Mouse (Mus musculus): Measurements from ENCODE around the gene Pard3.

The Pard3 gene

DNA sequence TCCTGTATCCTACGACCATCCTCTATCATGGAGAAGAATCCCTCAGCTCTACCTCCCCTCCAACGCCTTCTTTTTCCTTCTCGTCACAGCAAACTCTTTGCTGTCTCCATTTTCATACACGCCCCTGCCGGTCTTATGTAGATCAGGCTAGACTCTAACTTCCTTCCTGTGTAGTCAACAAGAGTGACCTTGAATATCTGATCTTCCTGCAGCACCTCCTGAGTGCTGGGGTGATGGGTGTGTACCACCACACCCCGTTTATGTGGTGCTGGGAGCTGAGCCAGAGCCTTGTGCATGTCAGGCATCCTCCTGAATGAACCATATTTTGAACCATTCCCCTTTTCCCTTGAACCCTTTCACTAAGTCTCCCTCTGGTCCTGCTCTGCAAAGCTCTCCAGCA is 372.3 kb downstream of the Pard3 start:
- DNase-seq (ENCODE audit: low read depth, low spot score), result no peak

DNA sequence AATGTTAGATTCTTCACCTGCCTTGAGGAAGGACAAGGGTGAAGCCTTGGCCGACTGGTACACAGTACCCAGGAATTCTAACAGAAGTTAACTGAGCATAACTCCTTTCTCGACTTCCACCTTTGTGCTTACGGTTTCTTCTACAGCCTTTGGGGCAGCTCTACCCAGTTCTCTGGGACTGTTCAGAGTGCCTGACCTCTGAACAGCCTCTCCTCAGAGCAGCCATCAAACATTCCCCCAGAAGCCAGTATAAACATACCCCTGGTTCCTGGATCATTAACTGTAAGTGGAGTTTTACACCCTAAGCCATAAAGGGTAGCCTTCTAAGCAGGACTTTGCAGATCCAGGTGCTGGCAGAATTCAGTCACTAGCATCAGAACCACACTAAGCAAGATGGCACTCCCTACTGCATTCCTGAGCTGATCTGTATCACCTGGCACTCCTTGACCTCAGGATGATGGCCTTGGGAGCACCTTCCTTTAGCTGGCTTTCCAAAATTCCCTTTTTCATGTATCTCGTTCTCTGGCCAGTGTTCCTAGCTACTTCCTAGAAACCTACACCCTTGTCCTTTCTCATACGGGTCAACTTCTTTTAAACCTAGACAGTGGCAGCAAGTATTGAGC is 374.0 kb downstream of the Pard3 start:
- no peak for DNase-seq (ENCODE audit: low read depth, low spot score)

DNA sequence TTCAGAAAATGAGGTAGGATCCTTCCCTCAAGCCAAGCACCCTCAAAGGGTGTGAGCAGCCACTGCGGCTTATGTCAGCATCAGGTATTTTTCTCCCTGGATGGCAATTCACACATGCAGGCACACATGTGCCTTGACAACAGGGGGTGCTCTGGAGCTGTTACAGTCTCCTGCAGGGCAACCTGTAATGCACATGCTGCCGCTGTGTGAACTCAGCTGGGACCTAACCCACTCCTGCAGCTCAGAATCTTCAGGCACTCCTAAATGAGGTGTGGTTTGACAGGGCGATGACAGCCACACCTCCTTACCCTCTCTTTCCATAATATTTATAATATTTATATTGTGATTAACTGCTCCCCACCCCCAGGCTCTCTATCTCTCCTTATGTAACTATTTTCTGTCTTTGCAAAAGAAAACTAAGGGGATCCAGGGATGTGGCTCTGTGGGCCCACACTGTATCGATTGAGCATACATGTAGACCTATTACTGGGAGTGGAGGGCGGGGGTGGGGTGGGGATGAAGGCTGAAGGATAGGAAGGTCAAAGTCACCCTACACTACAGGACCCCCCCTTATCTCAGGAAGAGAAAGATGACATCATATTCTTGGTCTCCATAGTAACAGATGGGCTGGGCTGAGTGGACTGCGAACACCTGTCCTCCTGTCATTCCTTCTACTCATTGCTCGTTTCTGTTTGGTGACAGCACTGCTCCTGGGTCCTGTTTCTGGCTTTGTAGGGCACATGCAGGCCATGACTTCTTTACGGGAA is 375.1 kb downstream of the Pard3 start:
- DNase-seq (ENCODE audit: low read depth, low spot score), result no peak

DNA sequence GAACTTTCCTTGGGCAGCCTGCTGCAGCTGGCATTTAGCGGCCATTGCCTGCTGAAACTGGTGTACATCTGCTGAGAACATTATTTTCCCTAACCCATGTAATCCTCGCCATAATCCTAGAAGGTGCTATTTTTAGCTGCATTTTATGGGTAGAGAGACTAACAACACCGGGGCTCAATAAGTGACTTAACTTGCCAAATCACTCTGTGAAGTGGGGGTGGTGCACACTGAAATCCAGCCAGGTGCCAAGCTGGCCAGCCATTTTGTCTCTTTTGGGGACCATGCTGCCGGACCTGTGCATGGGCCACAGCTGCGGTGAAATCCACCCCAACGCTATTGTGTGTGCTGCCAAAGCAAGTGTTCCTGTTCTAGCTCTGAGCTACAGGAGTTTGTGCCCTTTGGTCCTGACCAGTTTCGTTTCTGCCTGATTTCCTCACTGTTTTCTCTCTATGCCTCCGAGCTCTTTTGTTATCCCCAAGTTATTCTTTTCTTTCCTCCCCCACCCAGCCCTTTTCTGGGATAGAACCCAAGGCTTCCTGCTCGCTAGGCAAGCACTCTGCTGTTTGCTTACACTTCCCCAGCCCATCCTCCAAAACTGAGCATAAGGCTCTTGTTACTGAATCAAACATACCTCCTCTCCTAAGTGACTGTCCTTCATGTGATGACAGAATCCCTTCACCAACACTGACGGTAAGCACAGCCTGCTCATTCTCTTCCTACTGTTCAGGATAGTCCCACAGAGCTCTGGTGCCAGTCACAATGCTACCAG is 375.9 kb downstream of the Pard3 start:
- DNase-seq (ENCODE audit: low read depth, low spot score), result no peak

DNA sequence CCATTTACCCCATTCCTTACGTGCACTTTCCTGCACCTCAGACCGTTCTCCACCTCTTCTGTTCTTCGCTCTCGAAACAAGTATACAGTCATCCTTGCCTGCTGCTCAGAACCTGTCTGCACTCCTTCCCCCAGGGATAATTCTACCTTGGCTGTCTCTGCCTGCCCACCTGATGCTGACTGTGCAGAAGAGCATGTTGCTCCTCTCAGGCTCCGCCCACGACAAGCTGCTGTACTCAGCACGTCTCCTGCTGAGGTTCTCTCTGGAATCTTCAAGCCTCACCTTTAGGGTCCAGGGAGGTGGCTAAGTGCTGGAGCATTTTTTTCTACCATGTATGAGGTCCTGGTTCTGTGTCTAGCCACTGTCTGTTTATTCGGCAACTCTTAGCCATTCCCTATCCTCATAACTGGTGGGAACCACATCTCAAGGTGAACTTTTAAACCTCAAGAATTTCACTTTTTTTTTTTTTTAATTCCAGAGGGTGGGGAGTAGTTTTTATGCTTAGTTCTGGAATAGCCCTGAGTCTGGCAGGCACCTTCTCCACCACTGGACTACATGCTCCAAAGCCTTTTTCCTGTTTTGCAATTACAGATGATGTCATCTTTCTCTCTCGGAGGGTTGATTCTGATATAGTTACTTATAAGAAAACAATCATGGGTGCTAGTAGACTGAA is 376.6 kb downstream of the Pard3 start:
- DNase-seq (ENCODE audit: low read depth, low spot score), result no peak

DNA sequence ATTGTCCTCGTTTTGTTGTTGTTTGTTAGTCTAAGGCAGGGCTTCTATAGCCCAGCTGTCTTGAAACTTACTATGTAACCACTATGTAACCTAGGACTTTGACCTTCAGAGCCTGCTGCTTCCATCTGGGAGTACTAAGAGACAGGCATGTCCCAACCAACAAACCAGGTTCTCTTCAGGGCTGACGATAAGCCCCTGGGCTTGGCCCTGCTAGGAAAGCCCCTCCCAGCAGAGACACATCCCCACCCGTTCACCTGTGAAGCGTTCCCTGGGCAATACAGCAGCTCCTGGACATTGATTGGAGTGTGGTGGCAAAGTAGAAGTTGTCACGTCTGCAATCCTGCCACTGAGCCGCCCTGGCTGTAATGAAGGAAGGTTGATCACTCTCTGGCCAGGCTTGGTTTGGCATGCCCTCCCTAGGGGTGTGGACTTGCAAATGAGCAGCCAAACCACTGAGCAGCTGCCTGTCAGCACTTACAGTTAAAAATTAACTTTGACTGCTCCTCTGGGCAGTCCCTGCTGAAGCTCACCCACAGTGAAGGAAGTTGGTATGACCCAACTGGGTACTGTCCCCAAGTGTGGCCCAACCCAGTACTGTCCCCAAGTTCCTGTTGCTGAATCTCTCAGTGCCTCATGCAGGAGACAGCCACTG is 377.3 kb downstream of the Pard3 start:
- DNase-seq (ENCODE audit: low read depth, low spot score), result no peak

DNA sequence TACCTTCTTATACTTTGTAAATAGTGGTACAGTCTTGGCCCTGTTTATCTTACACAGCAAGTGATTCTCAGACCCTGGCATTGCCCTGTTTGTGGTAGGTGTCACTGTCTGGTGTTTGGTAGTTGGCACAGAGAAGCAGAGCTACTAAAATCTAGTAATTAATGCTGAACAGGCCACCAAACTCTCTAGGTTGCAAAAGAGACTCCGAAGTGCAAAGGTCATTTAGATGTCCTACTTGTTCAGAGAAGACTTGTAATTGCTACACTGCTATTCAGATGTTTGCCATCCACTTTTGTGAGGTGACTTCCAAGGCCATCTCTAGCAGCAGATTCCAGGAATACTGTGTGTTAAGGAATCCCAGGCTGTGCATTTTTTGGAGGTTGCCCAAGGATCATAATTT is 383.7 kb downstream of the Pard3 start:
- DNase-seq (ENCODE audit: low read depth, low spot score), result no peak

DNA sequence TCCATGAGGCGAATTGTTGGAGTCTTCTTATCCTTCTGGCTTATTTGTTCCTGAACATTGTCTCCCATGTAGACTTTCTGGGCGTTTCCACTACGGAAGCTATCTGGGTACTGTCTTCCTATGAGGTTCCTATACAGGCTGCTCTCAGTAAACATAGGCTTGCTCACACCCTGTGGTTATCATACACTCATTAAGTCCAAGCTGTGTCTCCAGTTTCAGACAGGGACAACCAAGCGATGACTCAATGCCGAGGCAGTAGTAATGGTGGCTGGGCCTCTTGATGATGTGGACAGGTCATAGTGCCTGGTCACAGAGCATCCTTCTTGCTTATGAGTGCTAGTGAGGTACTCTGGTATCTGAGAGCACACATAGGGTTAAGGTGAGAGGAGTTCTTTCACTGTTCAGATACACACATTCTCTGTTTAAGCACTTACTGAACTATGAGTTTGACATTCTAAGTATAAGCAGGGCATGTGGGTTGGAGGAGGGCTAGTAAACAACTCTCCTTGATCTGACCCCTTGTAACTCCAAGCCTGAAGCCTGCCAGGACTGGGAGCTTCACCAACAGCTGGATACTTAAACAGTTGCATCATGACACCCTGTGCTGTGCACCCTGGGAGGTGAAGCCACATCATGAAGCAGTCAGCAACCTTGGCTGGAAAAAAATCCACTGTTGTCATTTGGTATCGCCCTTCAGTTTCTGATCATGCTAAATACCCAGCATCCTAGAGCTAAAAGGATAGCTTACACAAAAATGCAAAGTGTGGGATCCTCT is 385.6 kb downstream of the Pard3 start:
- DNase-seq (ENCODE audit: low read depth, low spot score), result no peak

DNA sequence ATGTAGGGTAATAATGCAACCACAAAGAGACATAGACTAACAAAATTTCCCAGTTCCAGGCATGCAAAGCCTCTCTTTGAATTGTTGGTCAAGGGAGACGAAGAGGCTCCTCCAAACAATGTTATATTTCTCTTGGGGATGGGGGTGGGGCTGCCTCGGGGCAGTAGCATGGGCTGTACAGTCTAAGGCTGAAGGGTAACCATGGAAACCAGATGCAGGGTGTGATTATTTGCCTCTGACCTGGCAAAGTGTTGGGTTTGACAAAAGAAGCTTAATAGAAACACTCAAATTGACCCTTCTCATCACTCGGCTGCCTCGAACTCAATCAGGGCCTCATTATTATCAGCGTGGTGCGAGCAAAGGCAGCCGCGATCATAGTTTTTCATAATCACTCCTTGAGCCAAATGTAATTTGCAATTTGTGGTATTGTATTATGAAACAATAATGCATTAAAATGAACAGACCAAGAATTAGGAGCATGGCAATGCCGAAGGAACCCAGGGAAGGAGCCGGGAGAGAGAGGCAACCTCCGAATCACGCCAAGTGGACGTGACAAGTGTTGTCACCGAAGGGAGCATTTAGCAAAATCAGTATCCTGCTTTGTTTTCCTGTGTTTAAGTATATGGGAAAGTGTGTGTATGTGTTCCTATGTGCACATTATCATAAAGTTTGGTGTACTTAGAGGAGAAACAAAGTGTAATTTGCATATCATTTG is 387.4 kb downstream of the Pard3 start:
- DNase-seq (ENCODE audit: low read depth, low spot score), result no peak

DNA sequence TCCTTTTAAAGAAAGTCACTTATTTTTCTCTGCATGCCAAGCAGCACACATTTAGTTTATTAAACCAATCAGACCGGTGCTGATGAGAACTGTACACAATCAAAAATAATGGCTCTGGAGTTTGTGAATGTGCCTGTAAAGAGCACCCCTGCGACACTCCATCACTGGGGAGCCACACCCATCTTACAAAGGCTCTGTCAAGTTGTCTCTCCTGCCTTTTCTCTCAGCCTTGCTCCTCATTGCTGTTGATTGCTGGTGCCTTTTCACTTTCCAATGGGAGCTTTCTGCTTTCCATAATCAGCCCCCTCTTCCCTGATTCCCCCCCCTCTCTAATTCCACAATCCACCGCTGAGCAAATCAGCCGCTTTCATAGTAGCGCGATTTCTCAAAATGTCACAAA is 388.7 kb downstream of the Pard3 start:
- DNase-seq (ENCODE audit: low read depth, low spot score), result no peak

DNA sequence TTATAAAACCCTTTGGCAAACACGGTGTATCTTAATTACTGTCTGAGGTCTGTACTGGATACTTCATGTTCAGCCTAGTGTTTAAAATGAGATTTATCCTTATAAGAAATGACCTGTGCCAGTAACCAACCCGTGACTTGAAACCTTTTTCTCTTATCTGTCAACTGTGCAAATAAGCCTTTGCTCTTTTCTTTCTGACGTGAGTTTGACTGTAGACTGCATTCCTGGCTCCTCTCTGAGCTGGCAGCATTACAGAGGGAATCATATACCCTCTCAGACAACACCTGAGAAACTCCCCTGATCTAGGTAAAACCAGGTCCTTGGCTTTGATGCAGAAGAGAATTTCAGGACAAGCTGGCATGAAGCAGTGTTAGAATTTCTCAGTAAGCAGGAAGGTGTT is 394.2 kb downstream of the Pard3 start:
- DNase-seq (ENCODE audit: low read depth, low spot score), result no peak

DNA sequence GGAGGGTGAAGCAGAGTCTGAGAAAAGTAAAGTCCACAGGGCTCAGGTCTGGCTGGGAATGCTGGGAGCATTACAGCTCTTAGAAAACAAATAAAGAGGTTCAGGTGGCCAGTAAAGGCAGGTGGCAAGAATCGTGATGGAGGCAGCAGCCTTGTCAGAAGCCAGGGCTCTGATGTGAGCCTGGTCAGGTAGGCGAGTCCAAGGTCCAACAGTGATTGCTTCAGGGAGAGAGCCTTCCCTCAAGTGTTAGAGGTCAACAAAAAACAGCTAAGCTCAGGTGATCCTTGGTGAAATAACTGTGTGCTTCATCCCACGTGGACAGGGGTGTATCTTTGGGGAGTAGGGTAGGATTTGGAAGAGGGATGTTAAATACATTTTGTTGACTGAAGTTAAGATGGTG is 397.5 kb downstream of the Pard3 start:
- DNase-seq (ENCODE audit: low read depth, low spot score), result no peak

DNA sequence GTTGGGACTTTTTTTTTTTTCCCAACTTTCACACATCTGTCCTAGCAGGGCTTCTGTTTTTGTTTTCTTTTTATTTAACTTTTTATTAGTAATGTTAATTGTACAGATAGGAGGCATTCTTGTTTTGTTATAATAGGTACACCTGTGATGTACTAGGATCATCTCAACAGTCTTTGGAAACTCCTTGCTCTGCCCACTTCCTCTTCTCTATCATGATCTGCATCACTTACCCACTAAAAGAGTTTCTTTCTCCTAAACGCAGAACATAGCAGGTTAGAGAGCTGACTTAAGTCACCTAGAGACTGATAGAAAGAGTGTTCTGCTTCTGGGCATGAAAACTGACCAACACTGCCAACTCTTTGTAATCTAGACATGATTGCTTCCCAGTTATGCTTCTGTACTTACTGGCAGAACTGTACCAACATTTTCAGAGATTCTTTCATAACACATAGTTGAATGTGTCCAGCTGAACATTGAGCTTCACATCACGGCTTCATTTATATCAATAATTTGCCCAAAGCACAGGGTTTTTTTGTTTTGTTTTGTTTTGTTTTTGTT is 398.8 kb downstream of the Pard3 start:
- DNase-seq (ENCODE audit: low read depth, low spot score), result no peak

DNA sequence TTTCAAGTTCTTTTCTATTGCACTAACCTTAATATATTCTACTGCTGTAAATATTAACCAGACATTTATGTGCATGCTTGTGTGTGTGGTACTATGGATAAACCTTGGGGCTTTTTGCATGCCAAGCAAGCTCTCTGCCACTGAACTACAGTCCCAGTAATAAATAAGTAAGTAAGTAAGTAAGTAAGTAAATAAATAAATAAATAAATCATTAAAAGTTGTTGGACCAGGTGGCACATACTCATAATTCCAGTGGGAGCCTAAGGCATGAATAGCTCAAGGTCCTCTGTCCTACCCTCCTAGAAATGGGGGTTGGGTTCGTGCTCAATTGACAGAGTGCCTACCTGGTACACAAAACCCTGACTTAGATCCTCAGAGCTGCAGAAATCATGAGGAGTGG is 400.6 kb downstream of the Pard3 start:
- DNase-seq (ENCODE audit: low read depth, low spot score), result no peak

DNA sequence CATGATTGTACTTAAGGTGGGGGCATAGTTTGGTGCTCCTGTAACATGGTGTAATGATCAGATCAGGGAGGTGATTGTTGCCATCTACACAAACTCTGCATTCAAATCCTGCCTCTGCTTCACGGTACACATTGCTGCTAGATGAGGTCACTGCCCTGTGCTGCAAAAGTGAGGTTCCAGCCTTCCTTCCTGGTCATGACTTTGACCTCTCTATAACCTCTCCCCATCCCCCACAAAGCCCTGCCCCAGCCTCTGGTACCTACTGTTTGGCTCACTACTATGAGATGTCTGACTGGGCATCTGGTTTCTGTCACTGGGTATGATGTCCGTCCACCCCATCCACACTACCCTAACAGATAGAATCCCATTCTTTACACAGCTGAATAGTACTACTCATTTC is 408.5 kb downstream of the Pard3 start:
- no peak for DNase-seq (ENCODE audit: low read depth, low spot score)

DNA sequence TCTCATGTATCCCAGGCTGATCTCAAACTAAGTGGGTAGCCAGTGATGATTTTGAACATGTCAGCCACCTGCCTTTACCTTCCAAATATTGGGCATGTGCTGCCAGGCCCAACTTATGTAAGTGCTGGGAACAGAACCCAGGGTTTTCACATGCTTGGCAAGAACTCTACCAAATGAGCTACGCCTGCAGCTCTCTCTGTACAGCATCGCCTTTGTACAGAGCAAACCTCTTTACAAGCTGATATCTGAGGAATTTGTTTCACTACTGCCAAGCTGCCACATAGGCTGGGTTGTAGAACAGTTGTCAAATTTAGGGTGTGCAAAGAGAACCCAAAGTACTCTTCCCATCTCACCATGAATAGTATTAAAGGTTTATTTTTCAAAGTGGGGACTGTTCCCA is 416.3 kb downstream of the Pard3 start:
- no peak for DNase-seq (ENCODE audit: low read depth, low spot score)

DNA sequence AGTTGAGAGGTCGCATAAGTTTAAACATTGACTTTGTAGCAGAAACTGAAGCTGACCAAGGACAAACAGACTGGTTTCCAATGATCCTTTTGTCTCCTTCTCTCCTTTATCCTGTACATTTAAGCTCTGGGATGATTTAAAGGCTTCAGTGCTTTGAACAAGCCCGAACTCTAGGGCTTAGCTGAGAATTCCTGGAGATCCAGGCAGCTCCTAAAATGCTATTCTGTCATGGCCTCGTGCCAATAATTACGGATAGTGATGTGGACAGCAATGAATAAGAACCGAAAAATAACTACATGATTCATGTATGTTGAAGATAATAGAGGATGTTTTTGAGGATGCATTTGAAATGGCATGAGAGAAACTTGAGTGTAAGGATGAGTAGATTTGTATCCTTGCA is 421.9 kb downstream of the Pard3 start:
- DNase-seq (ENCODE audit: low read depth, low spot score), result no peak

DNA sequence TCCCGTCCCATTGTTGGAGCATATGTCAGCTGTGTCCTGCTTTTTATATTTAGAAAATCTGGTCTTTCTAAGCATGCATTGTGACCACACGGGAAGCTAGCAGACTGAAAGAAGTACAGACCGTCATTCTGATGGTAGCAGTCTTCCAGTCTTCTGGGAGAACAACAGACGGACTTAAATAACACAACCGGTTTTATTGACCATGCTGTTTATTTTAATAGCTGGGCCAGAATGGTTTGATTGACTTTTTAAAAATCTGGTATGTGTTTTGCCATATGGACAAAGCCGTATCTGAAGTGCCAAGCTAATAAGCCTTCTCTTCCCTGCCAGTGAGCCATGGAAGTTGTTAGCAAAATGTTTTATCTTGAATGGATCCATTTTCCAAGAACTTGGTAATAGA is 428.3 kb downstream of the Pard3 start:
- DNase-seq (ENCODE audit: low read depth, low spot score), result no peak

DNA sequence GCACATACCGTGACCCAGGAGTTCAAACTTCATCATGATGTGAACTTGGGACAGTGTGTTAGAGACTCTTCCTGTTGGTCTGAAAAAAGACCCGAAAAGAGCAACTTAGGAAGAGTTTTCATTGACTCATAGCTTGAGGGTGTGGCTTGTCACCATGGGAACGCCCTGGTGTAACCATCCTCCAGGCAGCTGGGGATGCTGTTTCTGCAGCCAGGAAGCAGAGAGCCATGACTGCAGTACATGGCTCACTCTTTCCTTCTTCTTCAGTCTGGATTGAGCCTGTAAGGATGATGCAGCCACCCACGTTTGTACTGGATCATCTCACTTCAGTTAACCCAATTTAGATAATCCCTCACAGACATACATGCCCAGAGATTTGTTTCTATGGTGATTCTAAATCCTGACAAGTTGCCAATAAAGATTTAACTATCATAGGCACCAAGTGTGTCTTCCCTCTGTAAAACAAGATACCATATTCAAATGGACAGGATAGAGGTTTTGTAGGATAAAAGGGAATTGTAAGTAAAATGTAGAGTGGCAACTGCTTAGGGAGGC is 431.6 kb downstream of the Pard3 start:
- no peak for DNase-seq (ENCODE audit: low read depth, low spot score)

Measured in WW6 (cell line).